Mouse (Mus musculus) mouse trophoblast stem cell (cell line): ENCODE data around the gene Reck.

Experiments
- in situ Hi-C, 2 experiments: fragments of 300-500 bp; cut with MseI, MboI; formaldehyde crosslinking; loops; 2 replicates in 1 of 2; 3 replicates in 1 of 2; pipeline ENCODE4 v1.15.1; 2025

The Reck gene

DNA sequence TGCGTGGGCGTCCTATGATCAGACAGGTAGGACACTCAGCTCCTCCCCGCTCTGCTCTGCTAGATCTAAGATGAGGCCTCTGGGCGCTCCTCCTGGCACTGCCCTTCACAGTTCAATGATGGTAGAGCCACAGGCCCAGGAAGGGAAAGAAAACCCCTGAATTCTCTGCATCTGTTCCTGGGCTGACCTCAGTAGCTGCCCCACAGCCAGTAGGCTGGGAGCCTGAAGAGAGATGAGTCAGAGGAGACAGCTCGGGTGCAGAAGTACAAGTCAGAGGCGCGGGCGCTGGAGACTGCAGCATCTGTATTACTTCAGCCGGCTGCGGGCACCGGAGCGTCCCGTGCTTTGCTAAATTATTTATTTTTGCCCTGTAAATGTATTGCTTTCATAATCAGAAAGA lies 93.3 kb downstream of the Reck start:
- in situ Hi-C loops = no loop called here

DNA sequence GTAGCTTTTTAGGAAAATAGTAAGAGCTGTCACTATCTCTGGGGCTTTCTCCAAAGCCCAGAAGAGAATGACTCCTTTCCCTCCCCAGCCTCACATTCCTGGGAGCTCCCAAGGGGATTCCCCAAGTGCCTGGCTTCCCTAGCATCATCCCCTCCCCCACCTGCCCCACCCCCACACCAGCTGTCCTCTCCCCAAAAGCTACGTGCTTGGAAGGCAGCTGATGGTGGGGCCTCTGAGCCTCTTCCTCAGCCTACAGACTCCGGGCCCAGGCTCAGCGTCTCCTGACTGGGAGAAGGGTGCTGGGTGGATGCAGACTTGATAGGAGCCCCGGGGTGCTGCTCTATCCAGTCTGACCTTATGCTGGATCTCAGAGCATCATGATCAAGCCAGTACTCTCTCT lies 94.0 kb downstream of the Reck start:
- in situ Hi-C loops = no loop called here

DNA sequence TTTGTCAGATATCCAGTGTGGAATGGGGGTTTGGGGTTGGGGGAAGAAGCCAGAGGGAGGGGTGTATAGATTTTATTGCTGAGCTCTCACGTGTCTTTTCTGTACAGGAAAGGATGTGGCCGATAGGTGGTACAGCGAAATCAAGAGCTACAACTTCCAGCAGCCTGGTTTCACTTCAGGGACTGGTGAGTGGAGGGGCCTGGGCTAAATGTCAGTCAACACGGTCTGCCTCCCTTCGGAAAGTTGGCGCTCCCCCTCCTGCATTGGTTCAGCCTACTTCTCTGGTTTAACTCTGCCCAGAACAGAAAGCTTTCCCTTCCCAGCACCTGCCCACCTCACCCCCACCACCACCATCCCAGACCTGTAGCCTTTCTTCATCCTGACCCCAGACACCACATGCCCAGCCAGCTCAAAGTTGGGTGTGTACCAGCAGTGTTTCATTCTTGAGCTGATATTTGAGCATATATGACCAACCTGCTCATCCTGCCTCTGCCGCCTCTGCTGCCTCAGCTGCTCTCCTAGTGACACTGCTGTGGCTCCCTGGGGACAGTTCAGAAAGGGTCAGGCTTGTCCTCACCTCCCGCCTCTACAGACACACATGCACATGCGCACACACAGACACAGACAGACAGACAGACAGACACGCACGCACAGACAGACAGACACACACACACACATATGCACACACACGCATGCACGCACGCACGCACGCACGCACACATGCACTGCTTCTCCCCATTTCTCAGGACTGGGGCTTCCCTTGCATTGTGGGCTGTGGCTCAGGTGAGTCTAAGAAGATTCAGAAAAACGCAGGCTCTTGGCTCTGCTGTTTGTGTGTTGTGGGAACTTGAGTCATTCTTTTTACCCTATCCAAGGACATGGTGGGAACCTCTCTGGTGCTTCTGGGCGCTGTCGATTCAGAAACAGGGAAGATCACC lies 95.3 kb downstream of the Reck start:
- in situ Hi-C loops = no loop called here

DNA sequence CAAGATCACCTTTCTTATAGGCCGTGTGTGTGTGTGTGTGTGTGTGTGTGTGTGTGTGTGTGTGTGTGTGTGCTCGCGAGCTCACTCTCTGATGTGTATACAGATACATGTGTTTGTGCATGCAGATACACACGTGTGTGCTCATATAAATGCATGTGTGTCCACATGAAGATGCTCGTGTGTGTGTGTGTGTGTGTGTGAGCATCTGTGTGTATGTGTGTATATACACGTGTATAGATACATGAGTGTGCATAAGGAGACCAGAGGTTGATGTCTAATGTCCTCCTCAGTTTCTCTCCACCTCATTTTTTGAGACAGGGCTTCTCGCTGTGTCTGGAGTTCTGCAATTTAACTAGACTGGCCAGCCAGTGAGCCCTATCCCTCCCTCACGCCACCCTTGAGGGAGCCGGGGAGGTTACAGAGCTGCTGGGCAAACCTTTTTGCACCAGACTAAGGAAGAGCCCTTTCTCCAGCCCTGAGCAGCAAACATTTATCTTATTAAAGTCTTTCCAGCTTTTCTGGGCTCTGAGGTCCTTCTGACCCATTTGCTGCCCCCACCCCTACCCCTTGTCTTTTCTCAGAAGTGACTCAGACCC lies 96.3 kb downstream of the Reck start:
- in situ Hi-C loops = no loop called here

DNA sequence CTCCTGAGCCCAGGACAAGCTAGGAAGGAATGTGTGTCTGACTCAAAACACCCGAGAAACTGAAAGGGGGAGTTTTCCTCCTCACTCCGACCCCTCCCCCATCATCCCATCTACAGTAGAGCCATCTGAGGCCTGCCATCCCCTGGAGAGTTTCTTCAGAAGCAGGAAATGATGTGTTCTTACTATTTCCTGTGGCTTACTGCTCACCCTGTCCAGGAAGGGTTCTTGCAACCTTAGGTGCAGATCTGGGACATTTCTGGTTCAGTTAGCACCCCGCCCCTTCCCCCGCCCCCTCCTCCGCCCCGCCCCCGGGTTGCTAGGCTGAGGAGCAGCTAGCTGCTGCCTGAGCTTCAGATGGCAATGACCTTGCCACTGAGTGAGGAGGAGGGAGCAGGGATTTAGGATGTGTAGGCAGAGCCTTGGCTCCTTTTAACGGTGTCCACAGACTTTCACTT lies 96.8 kb downstream of the Reck start:
- in situ Hi-C loops = no loop called here

DNA sequence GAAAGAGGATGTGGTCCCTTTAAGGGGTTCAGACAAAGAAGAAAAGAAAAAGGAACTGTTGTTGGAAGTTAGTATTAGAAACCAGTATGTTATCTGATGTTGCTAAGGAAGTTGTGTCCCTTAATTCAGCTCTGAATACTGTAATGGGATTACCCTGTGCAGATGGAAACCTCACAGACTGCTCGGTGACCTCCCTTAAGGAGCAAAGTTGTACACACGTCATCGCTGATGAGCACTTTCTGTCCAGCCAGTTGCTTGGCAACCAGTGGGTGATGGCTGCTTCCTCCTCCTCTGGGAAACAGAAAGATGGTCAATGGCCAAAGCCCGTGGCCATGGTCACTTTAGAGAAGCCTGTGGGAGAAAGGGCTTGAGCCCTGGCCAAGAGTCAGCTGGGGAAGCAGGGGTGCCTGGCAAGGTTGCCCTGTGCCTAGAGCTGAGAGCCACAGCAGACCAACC lies 98.2 kb downstream of the Reck start:
- in situ Hi-C loops = no loop called here

DNA sequence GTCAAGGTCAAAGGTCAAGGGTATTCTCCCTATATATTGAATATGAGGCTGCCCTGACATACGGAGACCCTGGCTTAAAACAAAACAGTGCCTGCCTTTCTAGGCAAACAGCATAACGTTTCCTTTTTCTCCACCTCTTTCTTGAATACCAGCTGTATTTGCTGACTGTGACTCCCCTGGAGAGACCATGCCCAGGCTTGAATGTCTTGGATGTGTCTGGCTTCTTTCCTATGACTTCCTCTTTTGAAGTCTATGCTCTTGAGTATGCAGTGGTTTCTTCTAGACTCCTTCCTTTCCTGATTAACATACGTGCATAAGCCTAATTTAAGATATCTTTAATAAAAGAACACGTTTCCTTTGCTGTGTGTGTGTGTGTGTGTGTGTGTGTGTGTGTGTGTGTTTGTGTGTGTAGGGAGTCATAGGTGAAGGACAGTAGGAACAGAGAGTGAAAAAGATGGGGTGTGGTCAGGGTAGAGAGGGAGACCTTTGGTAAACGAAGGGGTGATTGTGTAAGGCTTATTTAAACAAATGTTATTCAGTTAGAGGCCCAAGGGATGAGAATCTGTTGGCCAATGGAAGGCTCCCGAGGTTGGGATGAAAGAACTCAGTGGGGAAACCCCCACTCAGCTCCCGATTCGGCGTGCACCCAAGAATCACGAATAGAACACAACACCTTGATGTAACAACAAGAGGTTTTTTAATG lies 99.7 kb downstream of the Reck start:
- in situ Hi-C loops = no loop called here

DNA sequence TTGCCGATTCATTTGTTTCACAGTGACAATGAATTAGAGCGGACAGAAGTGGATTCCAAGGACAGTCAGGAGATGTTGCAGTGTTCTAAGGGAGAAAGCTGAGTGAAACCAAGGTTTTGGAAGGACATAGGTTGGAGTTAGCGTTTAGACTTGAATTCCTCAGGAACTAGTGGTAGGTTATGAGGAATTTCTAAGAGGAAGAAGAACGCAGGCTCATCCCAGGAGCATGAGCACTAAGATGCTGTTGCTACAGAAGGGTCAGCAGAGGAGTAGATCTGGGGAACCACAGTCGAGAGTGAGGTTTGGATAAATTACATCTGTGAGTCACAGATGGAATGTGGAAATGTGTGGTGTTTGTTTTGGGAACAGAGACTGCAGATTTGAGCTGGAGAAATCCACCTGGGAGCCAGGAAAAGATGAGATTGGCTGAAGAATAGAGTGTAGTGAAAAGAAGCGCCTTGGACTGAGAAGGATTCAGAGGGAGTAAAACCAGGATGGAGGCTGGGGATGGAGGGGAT lies 101.0 kb downstream of the Reck start:
- in situ Hi-C loops = no loop called here

DNA sequence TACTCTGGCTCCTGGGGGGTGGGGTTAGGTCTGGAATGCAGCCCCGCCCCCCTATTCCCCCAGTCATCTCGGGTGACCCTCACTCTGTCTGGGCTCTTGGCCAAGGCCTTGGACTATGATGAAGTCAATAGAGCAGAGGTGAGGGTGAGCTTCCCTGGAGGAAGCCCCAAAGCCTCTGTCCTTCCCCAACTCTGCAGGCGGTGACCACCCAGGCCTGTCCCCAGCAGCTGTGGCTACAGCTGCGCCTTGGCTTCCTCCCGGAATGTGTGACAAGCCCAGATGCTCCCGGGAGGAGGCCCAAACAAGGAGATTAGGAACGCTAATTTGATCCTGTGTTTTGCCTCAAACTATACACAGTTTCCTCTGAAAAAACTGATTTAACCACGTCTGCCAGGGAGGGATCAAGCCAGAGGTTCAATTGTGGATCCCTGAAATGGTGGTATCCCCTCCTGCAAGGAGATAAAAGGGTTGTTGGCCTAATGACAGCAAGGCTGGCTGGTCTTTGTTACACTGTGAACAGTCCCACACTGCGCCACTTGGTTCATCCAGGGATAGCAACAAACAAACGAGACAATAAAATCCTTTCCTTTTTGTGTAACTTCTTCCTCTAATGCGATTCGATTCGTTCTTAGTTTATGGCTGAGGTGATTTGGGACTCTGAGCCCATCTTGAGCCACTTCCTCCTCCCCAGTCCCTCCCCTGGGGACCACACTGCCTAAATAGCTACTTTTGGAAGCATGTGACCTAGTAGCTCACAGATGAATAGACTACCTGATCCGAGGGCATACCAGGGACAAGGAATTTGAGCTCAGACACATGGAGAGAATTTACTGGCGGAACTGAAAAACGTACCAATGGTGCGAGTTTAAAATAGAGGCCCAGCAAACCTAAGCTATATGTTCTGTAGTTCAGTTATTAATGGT lies 103.5 kb downstream of the Reck start:
- in situ Hi-C loops = no loop called here

DNA sequence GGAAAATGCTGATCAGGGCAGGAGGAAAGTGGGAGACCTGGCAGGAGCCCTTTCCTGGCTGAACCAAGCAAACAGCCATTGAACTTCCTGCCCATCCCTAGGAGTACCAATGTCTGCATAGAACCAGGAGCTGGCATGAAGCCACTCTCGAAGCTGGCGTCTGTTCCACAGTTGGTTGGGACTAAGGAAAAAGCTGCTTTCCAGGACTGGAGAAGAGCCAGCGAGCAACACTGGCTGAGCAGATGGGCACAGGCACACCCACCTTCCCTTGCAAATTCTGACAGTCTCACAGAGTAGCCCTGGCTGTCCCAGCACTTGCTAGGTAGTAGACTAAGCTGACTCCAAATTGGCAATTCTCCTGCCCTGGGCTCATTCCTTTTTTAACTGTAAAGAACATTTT lies 104.4 kb downstream of the Reck start:
- in situ Hi-C loops = loop anchor here in 1 of 2 experiments (5.0 kb wide), 1 partner anchor 52 kb away; no protein-coding TSS in a partner anchor

DNA sequence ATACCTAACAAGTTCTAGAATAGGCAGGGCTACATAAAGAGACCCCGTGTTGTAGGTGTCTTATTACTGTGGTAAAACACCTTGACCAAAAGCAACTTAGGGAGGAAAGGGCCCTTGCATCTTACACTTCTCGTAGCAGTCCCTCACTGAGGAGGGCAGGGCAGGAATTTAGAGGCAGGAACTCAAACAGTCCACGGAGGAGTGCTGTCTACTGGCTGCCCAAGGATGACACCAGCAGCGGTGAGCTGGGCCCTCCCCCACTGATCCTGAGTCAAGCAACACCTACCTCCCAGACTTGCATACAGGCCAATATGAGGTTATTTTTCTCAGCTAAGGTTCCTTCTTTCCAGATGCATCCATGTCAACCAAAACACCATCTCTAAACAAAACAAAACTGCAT lies 104.9 kb downstream of the Reck start:
- in situ Hi-C loops = loop anchor here in 1 of 2 experiments (5.0 kb wide), 1 partner anchor 53 kb away; no protein-coding TSS in a partner anchor

DNA sequence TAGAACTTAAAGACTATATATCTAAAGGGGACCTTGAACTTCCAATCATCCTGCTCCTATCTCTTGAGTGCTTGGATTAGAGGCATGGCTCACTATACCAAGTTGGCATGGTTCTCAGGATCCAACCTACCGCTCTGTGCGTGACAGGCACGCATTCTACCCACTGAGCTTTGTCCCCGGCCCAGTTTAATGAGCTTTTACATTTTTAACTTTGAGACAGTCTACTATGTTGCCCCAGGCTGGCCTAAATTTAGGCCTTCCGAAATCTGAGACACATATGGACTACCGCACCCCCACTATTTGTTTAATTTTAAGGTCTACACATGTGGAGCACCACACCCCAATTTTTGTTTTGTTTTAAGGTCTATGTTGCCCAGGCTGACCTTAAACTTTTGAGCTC lies 105.5 kb downstream of the Reck start:
- in situ Hi-C loops = loop anchor here in 1 of 2 experiments (5.0 kb wide), 1 partner anchor 54 kb away; no protein-coding TSS in a partner anchor

DNA sequence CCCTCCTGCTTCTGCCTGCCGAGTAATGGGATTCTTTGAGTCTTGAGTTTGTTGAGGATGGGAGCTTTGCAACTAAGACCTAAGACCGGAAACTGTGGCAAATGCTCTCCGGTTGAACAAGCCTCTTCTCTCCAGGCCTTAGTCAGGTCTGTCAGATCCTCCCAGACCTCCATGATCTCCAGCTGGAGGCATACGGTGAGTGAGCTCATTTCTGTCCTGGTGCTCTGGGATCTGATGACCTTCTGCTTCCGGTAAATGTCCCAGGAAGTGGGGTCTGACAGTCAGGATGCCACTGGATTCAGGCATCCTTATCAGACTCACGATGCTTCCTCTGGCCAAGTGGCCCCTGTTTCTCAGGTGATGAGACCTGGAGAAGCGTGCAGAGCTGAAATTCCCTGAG lies 105.9 kb downstream of the Reck start:
- in situ Hi-C loops = loop anchor here in 1 of 2 experiments (5.0 kb wide), 1 partner anchor 54 kb away; no protein-coding TSS in a partner anchor

DNA sequence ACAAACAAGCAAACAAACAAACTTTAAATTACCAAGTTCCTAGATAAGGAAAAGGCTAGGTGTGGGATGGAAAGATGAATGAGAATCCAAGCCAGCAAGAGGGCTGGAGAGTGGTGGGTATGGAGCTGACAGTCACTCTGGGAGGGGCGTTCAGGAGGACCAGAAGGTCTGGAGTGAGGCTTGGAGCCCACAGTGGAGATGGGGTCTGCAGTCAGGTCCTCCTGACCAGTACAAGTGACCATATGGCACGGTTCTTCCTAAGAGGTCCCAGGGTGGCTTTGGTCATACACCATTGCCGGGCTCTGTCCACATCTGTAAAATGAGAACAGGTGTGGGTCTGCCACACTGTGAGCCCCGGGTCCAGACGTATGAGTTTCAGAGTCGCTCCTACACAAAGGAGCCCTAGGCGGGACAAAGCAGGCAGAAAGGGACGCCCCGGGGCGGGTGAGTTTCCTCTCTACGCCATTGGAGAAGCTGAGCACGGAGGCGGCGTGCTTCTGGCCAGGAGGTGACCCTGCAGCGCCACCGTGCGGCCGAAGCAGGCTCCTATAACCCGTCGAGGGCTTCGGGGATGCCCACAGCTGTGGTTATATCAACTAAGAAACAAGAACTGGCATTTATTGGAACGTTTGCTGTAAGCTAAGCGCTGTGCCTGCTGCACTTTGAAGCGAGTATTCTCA lies 106.9 kb downstream of the Reck start:
- in situ Hi-C loops = loop anchor here in 1 of 2 experiments (5.0 kb wide), 1 partner anchor 55 kb away; no protein-coding TSS in a partner anchor

DNA sequence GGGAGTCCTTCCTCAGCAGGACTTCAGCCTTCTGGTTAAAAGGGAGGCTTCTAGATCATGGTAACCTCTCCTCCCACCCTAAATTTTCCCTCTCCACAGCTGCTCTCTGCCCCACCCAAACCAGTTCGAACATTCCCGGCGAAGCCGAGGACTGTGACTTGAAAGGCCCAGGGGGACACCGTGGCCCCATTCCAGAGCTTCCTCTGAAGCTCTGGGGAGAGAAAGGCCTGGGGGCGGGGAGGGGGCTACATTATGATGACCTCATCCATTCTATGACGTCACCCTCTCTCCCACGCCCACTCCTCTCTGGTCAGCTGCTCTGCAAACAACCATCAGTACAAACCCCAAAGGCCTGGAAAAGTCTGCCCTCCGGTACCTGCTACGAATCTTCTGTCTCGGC lies 107.9 kb downstream of the Reck start, which contains the start of gene Ccin:
Gene Ccin (plus strand): TSS at position 303 of the 400 bp plus-strand sequence.
- in situ Hi-C loops = loop anchor here in 1 of 2 experiments (5.0 kb wide), 1 partner anchor 56 kb away; no protein-coding TSS in a partner anchor

DNA sequence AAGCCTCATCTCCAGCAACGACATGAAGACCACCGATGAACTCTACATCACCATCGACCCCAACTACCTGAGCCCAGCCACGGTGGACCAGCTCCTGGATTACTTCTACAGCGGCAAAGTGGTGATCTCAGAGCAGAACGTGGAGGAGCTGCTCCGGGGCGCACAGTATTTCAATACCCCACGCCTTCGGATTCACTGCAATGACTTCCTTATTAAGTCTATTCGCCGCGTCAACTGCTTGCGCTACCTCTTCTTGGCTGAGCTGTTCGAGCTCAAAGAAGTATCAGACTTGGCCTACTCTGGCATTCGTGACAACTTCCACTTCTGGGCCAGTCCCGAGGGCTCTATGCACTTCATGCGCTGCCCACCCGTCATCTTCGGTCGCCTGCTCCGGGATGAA lies 108.4 kb downstream of the Reck start:
- in situ Hi-C loops = loop anchor here in 1 of 2 experiments (5.0 kb wide), 1 partner anchor 56 kb away; no protein-coding TSS in a partner anchor

DNA sequence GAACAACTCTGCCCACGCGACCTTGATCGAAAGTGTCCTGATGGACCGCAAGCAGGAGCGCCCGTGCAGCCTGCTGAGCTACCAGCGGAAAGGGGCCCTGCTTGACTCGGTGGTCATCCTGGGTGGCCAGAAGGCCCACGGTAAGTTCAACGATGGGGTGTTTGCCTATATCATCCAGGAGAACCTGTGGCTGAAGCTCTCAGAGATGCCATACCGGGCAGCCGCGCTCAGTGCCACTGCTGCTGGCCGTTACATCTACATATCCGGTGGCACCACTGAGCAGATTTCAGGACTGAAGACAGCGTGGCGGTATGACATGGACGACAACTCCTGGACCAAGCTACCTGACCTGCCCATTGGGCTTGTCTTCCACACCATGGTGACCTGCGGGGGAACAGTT lies 109.0 kb downstream of the Reck start:
- in situ Hi-C loops = loop anchor here in 1 of 2 experiments (5.0 kb wide), 1 partner anchor 57 kb away; no protein-coding TSS in a partner anchor

DNA sequence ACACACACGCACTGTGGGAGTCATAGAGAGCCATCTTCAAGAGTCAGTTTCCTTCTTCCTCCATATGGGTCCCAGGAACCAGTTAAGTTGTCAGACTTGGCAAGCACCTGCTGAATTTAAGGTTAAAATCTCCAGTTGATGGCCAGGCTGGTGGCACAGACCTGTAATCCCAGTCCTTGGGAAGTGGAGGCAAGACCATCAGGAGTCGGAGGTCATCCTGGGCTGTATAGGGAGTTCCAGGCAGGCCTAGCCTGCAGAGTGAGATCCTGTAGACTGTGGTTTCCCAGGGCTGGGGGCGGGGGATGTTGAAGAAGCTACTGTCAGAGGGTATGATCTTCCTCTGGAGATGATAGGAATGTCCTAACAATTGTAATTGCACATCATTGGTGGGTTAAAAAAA lies 113.6 kb downstream of the Reck start:
- in situ Hi-C loops = loop anchor here in 1 of 2 experiments (5.0 kb wide), 1 partner anchor 67 kb away; no protein-coding TSS in a partner anchor

DNA sequence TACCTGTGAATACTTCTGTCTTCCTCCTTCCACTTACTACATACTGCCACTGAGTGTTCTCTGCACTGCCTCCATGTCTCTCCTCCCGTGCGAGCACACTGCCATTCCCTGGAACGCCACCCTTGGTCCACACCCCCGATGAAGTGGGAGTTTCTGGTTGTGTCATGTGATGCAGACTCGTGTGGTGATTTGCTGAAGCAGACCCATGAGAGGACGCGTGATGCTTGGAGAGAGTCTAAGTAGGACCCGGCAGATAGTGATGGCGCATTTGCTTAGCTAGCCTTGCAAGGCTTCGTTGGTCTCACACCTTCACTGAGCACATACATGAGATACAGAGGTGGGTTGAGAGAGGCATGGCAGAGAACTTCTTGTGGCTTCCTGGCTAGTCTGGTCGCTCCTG lies 117.7 kb downstream of the Reck start:
- in situ Hi-C loops = no loop called here

DNA sequence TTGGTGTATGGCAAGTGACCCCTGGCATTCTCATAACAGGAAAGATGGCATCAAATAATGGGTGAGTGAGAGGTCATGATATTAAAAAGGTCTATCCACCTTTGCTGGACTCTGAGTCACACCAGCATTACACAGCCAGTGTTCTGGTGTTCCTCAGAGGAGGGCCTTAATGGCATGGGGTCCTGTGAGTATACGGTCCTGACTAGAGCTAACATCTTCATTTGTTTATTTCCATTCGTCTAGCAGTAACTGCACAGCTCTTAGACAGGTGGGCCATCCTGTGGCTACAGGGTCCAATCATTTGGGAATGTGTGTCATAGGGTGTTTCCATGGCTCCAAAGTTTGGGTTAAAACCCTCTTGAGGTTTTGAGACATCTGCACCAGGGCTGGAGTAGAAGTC lies 119.0 kb downstream of the Reck start:
- in situ Hi-C loops = no loop called here
